Mouse (Mus musculus): Measurements from ENCODE around the gene Aspdh. TPM values are rescaled to one million over a fixed set of nuclear protein-coding genes. Genes with fewer than 3 reads are reported as not detected.

Gene Aspdh
- polyA plus RNA-seq, 1 experiment = not detected

DNA sequence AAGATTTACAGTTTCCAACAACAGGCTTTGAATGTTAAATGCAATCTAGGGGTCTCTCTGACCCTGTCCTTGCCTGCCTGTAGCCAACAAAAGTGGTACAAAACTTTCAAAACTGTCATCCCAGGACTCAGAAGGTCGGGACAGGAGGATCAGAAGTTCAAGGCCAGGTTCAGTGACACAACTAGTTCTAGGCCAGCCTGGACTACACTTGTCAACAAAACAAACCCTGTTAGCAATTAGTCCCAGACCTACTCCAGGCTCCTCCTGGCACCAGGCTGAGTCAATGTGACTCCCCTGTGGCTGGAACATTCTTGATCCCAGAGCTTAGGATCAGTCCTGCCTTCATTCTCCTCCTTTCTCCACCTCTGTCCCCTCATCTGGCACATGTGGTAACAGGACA is 33.7 kb downstream of the Aspdh start:
- H3K4me1 ChIP-seq (ENCODE audit: control insufficient read depth, insufficient read depth, low read length) = peaks cover 14% of the 10 kb centered on the region
- no peak overlapping the region for H3K4me3 ChIP-seq (ENCODE audit: insufficient read depth, low read depth, low read length)
- 72% methylated on average over 1 of the region's 1 CpGs for WGBS
- TF ChIP-seq POLR2A (IDR thresholded peaks at IDR 0.05; ENCODE audit: insufficient read depth, low read depth, low read length) (no peak), CTCF (IDR thresholded peaks at IDR 0.05; ENCODE audit: insufficient read depth, low read depth, low read length) (no peak)
- H3K27ac ChIP-seq (ENCODE audit: insufficient read depth, low read depth, low read length) = no peak overlapping the region

GRCm38 (mm10) chr7:44500046-44500445 is 34.9 kb downstream of the Aspdh start:
- WGBS = 75% methylated on average over 20 of the region's 20 CpGs
- TF ChIP-seq CTCF (IDR thresholded peaks at IDR 0.05; ENCODE audit: insufficient read depth, low read depth, low read length) (no peak), POLR2A (IDR thresholded peaks at IDR 0.05; ENCODE audit: insufficient read depth, low read depth, low read length) (no peak)
- H3K4me3 ChIP-seq (ENCODE audit: insufficient read depth, low read depth, low read length) = no peak overlapping the region
- no peak overlapping the region for H3K27ac ChIP-seq (ENCODE audit: insufficient read depth, low read depth, low read length)
- H3K4me1 ChIP-seq (ENCODE audit: control insufficient read depth, insufficient read depth, low read length) = peaks cover 8% of the 10 kb centered on the region; the same call in 1 of the 2 replicates

GRCm38 (mm10) chr7:44501563-44502115 is 36.4 kb downstream of the Aspdh start:
- TF ChIP-seq POLR2A (IDR thresholded peaks at IDR 0.05; ENCODE audit: insufficient read depth, low read depth, low read length) = no peak
- peak; percentile 12; the same call in 1 of the 2 replicates for TF ChIP-seq CTCF (IDR thresholded peaks at IDR 0.05; ENCODE audit: insufficient read depth, low read depth, low read length)
- 33% methylated on average over 5 of the region's 5 CpGs for WGBS
- Histone ChIP-seq H3K4me3 (ENCODE audit: insufficient read depth, low read depth, low read length) (no peak overlapping the region), H3K27ac (ENCODE audit: insufficient read depth, low read depth, low read length) (no peak overlapping the region), H3K4me1 (ENCODE audit: control insufficient read depth, insufficient read depth, low read length) (peaks cover 6% of the 10 kb centered on the region; the same call in 1 of the 2 replicates)

GRCm38 (mm10) chr7:44507491-44507890 is 42.3 kb downstream of the Aspdh start:
- H3K4me1 ChIP-seq (ENCODE audit: control insufficient read depth, insufficient read depth, low read length) = no peaks in the 10 kb centered on the region
- no peak for TF ChIP-seq POLR2A (IDR thresholded peaks at IDR 0.05; ENCODE audit: insufficient read depth, low read depth, low read length)
- TF ChIP-seq CTCF (IDR thresholded peaks at IDR 0.05; ENCODE audit: insufficient read depth, low read depth, low read length) = no peak
- H3K4me3 ChIP-seq (ENCODE audit: insufficient read depth, low read depth, low read length) = no peak overlapping the region
- no peak overlapping the region for H3K27ac ChIP-seq (ENCODE audit: insufficient read depth, low read depth, low read length)

Other genes with a start within 250 kb of the Aspdh start
- gene Klk1b5, start 249.4 kb upstream of the Aspdh start, polyA plus RNA-seq (2012; ENCODE audit: insufficient read depth, insufficient read length, low replicate concordance, missing spikeins) = not detected in 2 replicates
- not detected in 2 replicates for gene Klk1, start 240.0 kb upstream of the Aspdh start, polyA plus RNA-seq (2012; ENCODE audit: insufficient read depth, insufficient read length, low replicate concordance, missing spikeins)
- not detected in 2 replicates for gene Gm36864, start 229.2 kb upstream of the Aspdh start, polyA plus RNA-seq (2012; ENCODE audit: insufficient read depth, insufficient read length, low replicate concordance, missing spikeins)
- not detected in 2 replicates for gene 1700028J19Rik, start 218.7 kb upstream of the Aspdh start, polyA plus RNA-seq (2012; ENCODE audit: insufficient read depth, insufficient read length, low replicate concordance, missing spikeins)
- not detected in 2 replicates for gene 2410002F23Rik, start 218.7 kb upstream of the Aspdh start, polyA plus RNA-seq (2012; ENCODE audit: insufficient read depth, insufficient read length, low replicate concordance, missing spikeins)
- not detected in 2 replicates for gene Acp4, start 208.0 kb upstream of the Aspdh start, polyA plus RNA-seq (2012; ENCODE audit: insufficient read depth, insufficient read length, low replicate concordance, missing spikeins)
- not detected in 2 replicates for gene Gm15517, start 203.9 kb upstream of the Aspdh start, polyA plus RNA-seq (2012; ENCODE audit: insufficient read depth, insufficient read length, low replicate concordance, missing spikeins)
- not detected in 2 replicates for gene Clec11a, start 158.5 kb upstream of the Aspdh start, polyA plus RNA-seq (2012; ENCODE audit: insufficient read depth, insufficient read length, low replicate concordance, missing spikeins)
- gene Shank1, start 155.1 kb upstream of the Aspdh start, polyA plus RNA-seq (2012; ENCODE audit: insufficient read depth, insufficient read length, low replicate concordance, missing spikeins) = 51.0 and 92.9 TPM in 2 replicates
- not detected in 2 replicates for gene Syt3, start 81.3 kb upstream of the Aspdh start, polyA plus RNA-seq (2012; ENCODE audit: insufficient read depth, insufficient read length, low replicate concordance, missing spikeins)
- gene 1700008O03Rik, start 79.6 kb upstream of the Aspdh start, polyA plus RNA-seq (2012; ENCODE audit: insufficient read depth, insufficient read length, low replicate concordance, missing spikeins) = not detected in 2 replicates
- not detected in 2 replicates for gene Lrrc4b, start 36.4 kb upstream of the Aspdh start, polyA plus RNA-seq (2012; ENCODE audit: insufficient read depth, insufficient read length, low replicate concordance, missing spikeins)
- gene Josd2, start 2.6 kb downstream of the Aspdh start, polyA plus RNA-seq (2012; ENCODE audit: insufficient read depth, insufficient read length, low replicate concordance, missing spikeins) = not detected in 2 replicates
- gene Emc10, start 31.1 kb downstream of the Aspdh start, polyA plus RNA-seq (2012; ENCODE audit: insufficient read depth, insufficient read length, low replicate concordance, missing spikeins) = not detected in 2 replicates
- gene Fam71e1, start 31.2 kb downstream of the Aspdh start, polyA plus RNA-seq (2012; ENCODE audit: insufficient read depth, insufficient read length, low replicate concordance, missing spikeins) = not detected in 2 replicates
- gene Mybpc2, start 59.3 kb downstream of the Aspdh start, polyA plus RNA-seq (2012; ENCODE audit: insufficient read depth, insufficient read length, low replicate concordance, missing spikeins) = not detected in 2 replicates
- not detected in 2 replicates for gene Spib, start 66.7 kb downstream of the Aspdh start, polyA plus RNA-seq (2012; ENCODE audit: insufficient read depth, insufficient read length, low replicate concordance, missing spikeins)
- not detected in 2 replicates for gene Pold1, start 83.5 kb downstream of the Aspdh start, polyA plus RNA-seq (2012; ENCODE audit: insufficient read depth, insufficient read length, low replicate concordance, missing spikeins)
- gene Nr1h2, start 88.6 kb downstream of the Aspdh start, polyA plus RNA-seq (2012; ENCODE audit: insufficient read depth, insufficient read length, low replicate concordance, missing spikeins) = not detected in 2 replicates
- not detected in 2 replicates for gene Napsa, start 107.0 kb downstream of the Aspdh start, polyA plus RNA-seq (2012; ENCODE audit: insufficient read depth, insufficient read length, low replicate concordance, missing spikeins)
- not detected in 2 replicates for gene Kcnc3, start 125.3 kb downstream of the Aspdh start, polyA plus RNA-seq (2012; ENCODE audit: insufficient read depth, insufficient read length, low replicate concordance, missing spikeins)
- not detected in 2 replicates for gene Myh14, start 205.5 kb downstream of the Aspdh start, polyA plus RNA-seq (2012; ENCODE audit: insufficient read depth, insufficient read length, low replicate concordance, missing spikeins)
- not detected in 2 replicates for gene Izumo2, start 243.4 kb downstream of the Aspdh start, polyA plus RNA-seq (2012; ENCODE audit: insufficient read depth, insufficient read length, low replicate concordance, missing spikeins)

Measured in olfactory bulb, adult 2 months (tissue).